Mouse (Mus musculus): ENCODE results near the gene Gal3st3. TPM values are rescaled to one million over a fixed set of nuclear protein-coding genes. Genes with fewer than 3 reads are reported as not detected.

The Gal3st3 gene
- polyA plus RNA-seq, 1 experiment from 2014 or later, result 6.4 TPM

DNA sequence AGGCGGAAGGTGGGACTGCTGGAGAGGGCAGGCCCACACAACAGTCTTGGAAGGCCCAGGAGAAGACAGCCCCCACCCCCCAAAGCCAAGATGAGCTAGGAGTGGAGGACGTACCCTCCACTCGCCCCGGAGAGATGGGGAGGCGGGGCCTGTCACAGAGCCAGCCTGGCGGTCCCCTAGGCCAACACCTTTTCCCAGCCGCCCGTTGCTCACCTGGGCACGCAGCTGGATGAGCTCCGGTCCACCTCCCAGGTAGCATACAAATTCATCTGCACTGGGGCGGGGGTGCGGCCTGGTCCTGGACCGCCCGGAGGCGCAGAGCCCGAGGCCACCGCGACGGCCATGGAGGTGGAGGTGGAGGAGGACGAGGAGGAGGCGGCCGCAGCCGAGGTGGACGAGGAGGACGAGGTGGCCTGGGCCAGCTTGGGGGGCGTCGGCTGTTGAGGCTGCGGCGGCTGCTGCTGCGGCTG lies 25.8 kb upstream of the Gal3st3 start:
- H3K4me3 ChIP-seq (ENCODE audit: control insufficient read depth in 1 of 2, insufficient read depth in 1 of 2, low read depth in 1 of 2, low read length in 2 of 2), result peak overlapping the region; percentile 95 to 97
- H3K4me1 ChIP-seq (ENCODE audit: control insufficient read depth in 2 of 2, insufficient read depth in 2 of 2, low read length in 2 of 2), result peaks cover 7 to 55% of the 10 kb centered on the region in 2 experiments
- no peaks in the 10 kb centered on the region for H3K9me3 ChIP-seq (ENCODE audit: control insufficient read depth, low read length)
- peak overlapping the region; percentile 74 to 92 for H3K27ac ChIP-seq (replicated peaks in 1 of 2; ENCODE audit: control insufficient read depth in 1 of 2, insufficient read depth in 1 of 2, low read depth in 2 of 2, low read length in 2 of 2)
- under 1% methylated on average over 30 of the region's 30 CpGs for WGBS
- peak; percentile 38 for ATAC-seq (ENCODE audit: insufficient number of reproducible peaks, insufficient read depth, low FRiP score, low read depth)
- no peaks in the 10 kb centered on the region for H3K27me3 ChIP-seq (ENCODE audit: control insufficient read depth, insufficient read depth, low read length)
- peak overlapping the region; percentile 92 for H3K9ac ChIP-seq (ENCODE audit: low read length)
- H3K36me3 ChIP-seq (ENCODE audit: control insufficient read depth, insufficient read depth, low read length), result peaks cover 33% of the 10 kb centered on the region
- H3K4me2 ChIP-seq (ENCODE audit: low read length), result peak overlapping the region; percentile 88

DNA sequence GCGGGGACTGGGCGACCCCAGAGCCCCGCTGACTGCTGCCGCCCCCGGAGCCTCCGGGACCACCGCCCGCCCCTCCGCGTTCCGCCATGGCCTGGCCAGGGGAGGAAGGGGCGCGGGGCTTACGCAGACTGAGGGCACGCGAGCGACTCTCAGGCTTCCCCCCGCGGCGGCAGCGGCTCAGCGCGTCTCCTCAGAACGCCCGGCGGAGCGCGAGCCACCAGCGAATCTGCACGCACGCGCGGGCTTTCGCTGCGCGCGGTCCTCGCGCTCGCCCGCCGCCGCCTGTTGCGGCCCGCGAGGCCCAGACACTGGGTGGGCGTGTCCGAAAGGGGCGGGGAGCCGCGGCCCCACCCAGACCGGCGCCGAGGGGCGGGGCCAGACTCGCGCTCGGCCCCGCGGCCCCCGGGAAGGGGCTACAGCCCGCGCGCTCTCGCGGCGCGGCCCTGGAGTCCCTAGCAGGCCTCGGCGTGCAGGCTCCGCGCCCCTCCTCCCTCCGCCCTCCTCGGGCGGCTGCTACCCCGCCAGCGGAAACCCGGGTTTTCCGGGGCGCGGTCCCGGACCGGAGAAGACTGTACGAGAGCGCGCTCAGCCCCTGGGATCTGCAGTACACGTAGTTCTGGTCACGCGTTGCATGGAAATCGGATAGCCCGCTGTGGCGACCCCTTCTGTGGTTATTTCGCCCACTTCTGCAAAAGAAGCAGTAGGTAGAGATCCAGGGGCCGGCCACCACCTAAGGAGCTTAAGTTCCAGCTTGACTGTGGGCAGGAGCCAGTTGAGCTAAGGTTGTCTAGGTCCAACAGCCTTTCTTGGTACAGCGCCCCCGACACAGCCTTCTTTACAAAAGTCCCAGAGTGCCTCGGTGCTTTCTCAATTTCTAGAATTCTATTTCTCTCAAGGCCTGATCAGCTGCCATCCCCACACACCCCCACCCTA lies 25.1 kb upstream of the Gal3st3 start, which contains the start of gene Pacs1:
TSS of gene Pacs1 (minus strand) at position 319 of the 933 bp plus-strand sequence.
- Histone ChIP-seq H3K9ac (ENCODE audit: low read length) (peak within 1 kb of the TSS; percentile 92), H3K4me2 (ENCODE audit: low read length) (peak within 1 kb of the TSS; percentile 88), H3K27me3 (ENCODE audit: control insufficient read depth, insufficient read depth, low read length) (no peaks in the 10 kb centered on the region), H3K4me1 (ENCODE audit: control insufficient read depth in 2 of 2, insufficient read depth in 2 of 2, low read length in 2 of 2) (peaks cover 7 to 48% of the 10 kb centered on the region in 2 experiments), H3K36me3 (ENCODE audit: control insufficient read depth, insufficient read depth, low read length) (peaks cover 40% of the 10 kb centered on the region), H3K27ac (replicated peaks in 1 of 2; ENCODE audit: control insufficient read depth in 1 of 2, insufficient read depth in 1 of 2, low read depth in 2 of 2, low read length in 2 of 2) (peak within 1 kb of the TSS; percentile 78 to 92), H3K9me3 (ENCODE audit: control insufficient read depth, low read length) (no peaks in the 10 kb centered on the region), H3K4me3 (ENCODE audit: control insufficient read depth in 1 of 2, insufficient read depth in 1 of 2, low read depth in 1 of 2, low read length in 2 of 2) (peak within 1 kb of the TSS; percentile 95 to 97)
- WGBS, result under 1% methylated on average over 77 of the region's 97 CpGs
- peak; percentile 95 for ATAC-seq (ENCODE audit: insufficient number of reproducible peaks, insufficient read depth, low FRiP score, low read depth)

DNA sequence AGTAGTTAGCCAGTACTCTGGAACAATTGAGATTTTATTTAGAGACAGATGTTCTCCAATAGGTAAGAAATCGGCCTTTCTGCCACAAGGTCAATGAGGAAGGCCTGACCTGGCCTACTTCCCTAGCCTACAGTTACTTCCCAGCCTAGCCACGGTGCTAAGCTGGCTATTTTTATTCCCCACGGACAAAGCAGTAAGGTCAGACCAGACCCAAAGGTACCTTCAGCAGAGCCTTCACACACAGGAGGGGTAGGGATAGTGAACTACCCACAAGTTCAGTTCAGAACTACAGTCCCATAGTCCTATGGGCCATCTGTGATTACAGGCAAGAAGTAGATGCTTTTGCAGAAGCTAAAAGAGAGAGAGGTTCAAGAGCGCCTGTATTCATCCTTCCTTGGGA lies 24.2 kb upstream of the Gal3st3 start:
- H3K27me3 ChIP-seq (ENCODE audit: control insufficient read depth, insufficient read depth, low read length), result no peaks in the 10 kb centered on the region
- H3K4me3 ChIP-seq (ENCODE audit: control insufficient read depth in 1 of 2, insufficient read depth in 1 of 2, low read depth in 1 of 2, low read length in 2 of 2), result no peak overlapping the region
- H3K36me3 ChIP-seq (ENCODE audit: control insufficient read depth, insufficient read depth, low read length), result peaks cover 49% of the 10 kb centered on the region
- ATAC-seq (ENCODE audit: insufficient number of reproducible peaks, insufficient read depth, low FRiP score, low read depth), result no peak
- peak overlapping the region; percentile 88 for H3K4me2 ChIP-seq (ENCODE audit: low read length)
- peaks cover 7 to 41% of the 10 kb centered on the region in 2 experiments for H3K4me1 ChIP-seq (ENCODE audit: control insufficient read depth in 2 of 2, insufficient read depth in 2 of 2, low read length in 2 of 2)
- H3K9ac ChIP-seq (ENCODE audit: low read length), result peak overlapping the region; percentile 92; the same call in 1 of the 2 replicates
- 38% methylated on average over 4 of the region's 4 CpGs for WGBS
- H3K9me3 ChIP-seq (ENCODE audit: control insufficient read depth, low read length), result no peaks in the 10 kb centered on the region
- H3K27ac ChIP-seq (replicated peaks in 1 of 2; ENCODE audit: control insufficient read depth in 1 of 2, insufficient read depth in 1 of 2, low read depth in 2 of 2, low read length in 2 of 2), result peak overlapping the region; percentile 78 to 92

DNA sequence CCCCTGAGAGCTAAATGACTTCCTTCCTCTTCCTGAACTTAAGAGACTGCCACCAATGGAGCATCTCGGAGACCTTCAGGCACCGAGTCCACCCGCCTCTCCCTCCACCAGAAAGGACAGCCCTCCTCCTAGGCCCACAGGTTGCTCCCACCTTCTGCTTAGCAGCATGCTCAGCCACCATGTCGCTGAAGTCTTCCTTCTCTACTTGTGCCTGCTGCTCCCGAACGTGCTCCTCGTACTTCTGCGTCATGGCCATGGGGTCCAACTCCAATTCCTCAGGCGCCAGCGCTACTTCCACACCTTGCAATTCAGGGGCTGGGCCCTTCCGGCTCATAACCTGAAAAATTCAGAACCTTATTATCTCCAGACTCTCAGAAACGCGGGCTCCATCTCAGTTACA lies 23.5 kb upstream of the Gal3st3 start:
- 89% methylated on average over 11 of the region's 13 CpGs for WGBS
- Histone ChIP-seq H3K4me3 (ENCODE audit: control insufficient read depth in 1 of 2, insufficient read depth in 1 of 2, low read depth in 1 of 2, low read length in 2 of 2) (no peak overlapping the region), H3K4me2 (ENCODE audit: low read length) (no peak overlapping the region), H3K9ac (ENCODE audit: low read length) (no peak overlapping the region), H3K9me3 (ENCODE audit: control insufficient read depth, low read length) (no peaks in the 10 kb centered on the region), H3K36me3 (ENCODE audit: control insufficient read depth, insufficient read depth, low read length) (peaks cover 56% of the 10 kb centered on the region), H3K4me1 (ENCODE audit: control insufficient read depth in 2 of 2, insufficient read depth in 2 of 2, low read length in 2 of 2) (peaks cover 7 to 35% of the 10 kb centered on the region in 2 experiments), H3K27ac (replicated peaks in 1 of 2; ENCODE audit: control insufficient read depth in 1 of 2, insufficient read depth in 1 of 2, low read depth in 2 of 2, low read length in 2 of 2) (peak overlapping the region in 1 of 2 experiments; percentile 92; a peak in 2 of 4 replicates), H3K27me3 (ENCODE audit: control insufficient read depth, insufficient read depth, low read length) (no peaks in the 10 kb centered on the region)
- ATAC-seq (ENCODE audit: insufficient number of reproducible peaks, insufficient read depth, low FRiP score, low read depth), result no peak

DNA sequence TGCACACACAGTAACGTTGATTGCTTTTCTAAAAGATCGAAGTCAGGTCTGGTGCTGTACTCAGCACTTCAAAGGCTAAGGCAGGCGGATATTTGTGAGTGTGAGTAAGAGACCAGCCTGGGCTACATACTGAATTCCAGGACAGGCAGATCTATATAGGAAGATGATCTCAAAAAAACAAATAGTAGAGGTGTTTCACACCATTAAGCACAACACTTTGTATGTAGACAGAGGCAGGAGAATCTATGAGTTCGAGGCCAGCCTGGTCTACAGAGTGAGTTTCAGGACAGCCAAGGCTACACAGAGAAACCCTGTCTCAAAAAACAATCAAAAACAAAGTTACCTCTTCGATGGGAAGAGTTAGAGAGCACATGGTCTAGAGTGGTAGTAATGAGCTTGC lies 22.4 kb upstream of the Gal3st3 start:
- H3K27me3 ChIP-seq (ENCODE audit: control insufficient read depth, insufficient read depth, low read length), result no peaks in the 10 kb centered on the region
- H3K9ac ChIP-seq (ENCODE audit: low read length), result no peak overlapping the region
- H3K4me2 ChIP-seq (ENCODE audit: low read length), result no peak overlapping the region
- H3K9me3 ChIP-seq (ENCODE audit: control insufficient read depth, low read length), result no peaks in the 10 kb centered on the region
- H3K27ac ChIP-seq (replicated peaks in 1 of 2; ENCODE audit: control insufficient read depth in 1 of 2, insufficient read depth in 1 of 2, low read depth in 2 of 2, low read length in 2 of 2), result no peak overlapping the region
- no peak for ATAC-seq (ENCODE audit: insufficient number of reproducible peaks, insufficient read depth, low FRiP score, low read depth)
- peaks cover 61% of the 10 kb centered on the region for H3K36me3 ChIP-seq (ENCODE audit: control insufficient read depth, insufficient read depth, low read length)
- H3K4me1 ChIP-seq (ENCODE audit: control insufficient read depth in 2 of 2, insufficient read depth in 2 of 2, low read length in 2 of 2), result peaks cover 7 to 26% of the 10 kb centered on the region in 2 experiments
- WGBS, result 90% methylated on average over 5 of the region's 5 CpGs
- no peak overlapping the region for H3K4me3 ChIP-seq (ENCODE audit: control insufficient read depth in 1 of 2, insufficient read depth in 1 of 2, low read depth in 1 of 2, low read length in 2 of 2)

DNA sequence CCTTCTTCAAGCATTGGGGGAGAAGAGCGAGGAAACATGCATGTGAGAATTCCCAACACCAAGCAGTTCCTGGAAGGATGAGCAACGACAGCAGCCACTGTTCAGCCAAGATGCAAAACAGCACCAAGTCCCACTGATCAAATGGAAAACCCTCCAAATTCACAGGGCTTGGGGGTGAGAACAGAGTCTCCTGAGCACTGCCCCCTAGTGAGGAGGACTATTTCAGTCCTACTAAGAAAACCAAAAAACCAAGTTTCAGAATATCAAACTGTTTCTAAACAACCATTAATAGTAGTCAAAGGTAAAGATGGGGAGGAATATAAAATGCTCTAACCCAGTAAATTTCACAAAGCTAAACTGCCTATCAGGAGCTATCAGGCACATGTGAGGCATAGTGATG lies 21.6 kb upstream of the Gal3st3 start:
- 82% methylated on average over 2 of the region's 2 CpGs for WGBS
- ATAC-seq (ENCODE audit: insufficient number of reproducible peaks, insufficient read depth, low FRiP score, low read depth), result no peak
- no peak overlapping the region for H3K9ac ChIP-seq (ENCODE audit: low read length)
- no peak overlapping the region for H3K27ac ChIP-seq (replicated peaks in 1 of 2; ENCODE audit: control insufficient read depth in 1 of 2, insufficient read depth in 1 of 2, low read depth in 2 of 2, low read length in 2 of 2)
- peaks cover 69% of the 10 kb centered on the region for H3K36me3 ChIP-seq (ENCODE audit: control insufficient read depth, insufficient read depth, low read length)
- H3K4me3 ChIP-seq (ENCODE audit: control insufficient read depth in 1 of 2, insufficient read depth in 1 of 2, low read depth in 1 of 2, low read length in 2 of 2), result no peak overlapping the region
- no peaks in the 10 kb centered on the region for H3K27me3 ChIP-seq (ENCODE audit: control insufficient read depth, insufficient read depth, low read length)
- H3K4me2 ChIP-seq (ENCODE audit: low read length), result no peak overlapping the region
- H3K4me1 ChIP-seq (ENCODE audit: control insufficient read depth in 2 of 2, insufficient read depth in 2 of 2, low read length in 2 of 2), result peaks cover 7 to 18% of the 10 kb centered on the region in 2 experiments
- H3K9me3 ChIP-seq (ENCODE audit: control insufficient read depth, low read length), result no peaks in the 10 kb centered on the region

DNA sequence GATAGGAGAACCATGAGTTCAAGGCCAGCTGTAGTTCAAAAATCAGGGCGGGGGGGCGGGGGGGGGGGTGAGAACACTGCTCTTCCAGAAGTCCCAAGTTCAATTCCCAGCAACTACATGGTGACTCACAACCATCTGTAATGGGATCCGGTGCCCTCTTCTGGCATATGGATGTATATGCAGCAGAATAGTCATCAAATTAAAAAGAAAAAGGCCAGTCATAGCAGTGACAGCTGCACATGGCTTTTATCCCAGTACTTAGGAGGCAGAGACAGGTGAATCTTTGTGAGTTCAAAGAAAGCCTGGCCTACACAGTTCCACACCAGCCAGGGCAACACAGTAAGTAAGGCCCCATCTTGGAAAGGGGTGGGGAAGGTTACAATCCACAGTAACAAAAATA lies 21.0 kb upstream of the Gal3st3 start:
- H3K27me3 ChIP-seq (ENCODE audit: control insufficient read depth, insufficient read depth, low read length), result no peaks in the 10 kb centered on the region
- no peak overlapping the region for H3K4me2 ChIP-seq (ENCODE audit: low read length)
- no peak overlapping the region for H3K27ac ChIP-seq (replicated peaks in 1 of 2; ENCODE audit: control insufficient read depth in 1 of 2, insufficient read depth in 1 of 2, low read depth in 2 of 2, low read length in 2 of 2)
- peaks cover 75% of the 10 kb centered on the region for H3K36me3 ChIP-seq (ENCODE audit: control insufficient read depth, insufficient read depth, low read length)
- WGBS, result 88% methylated on average over 3 of the region's 3 CpGs
- no peak for ATAC-seq (ENCODE audit: insufficient number of reproducible peaks, insufficient read depth, low FRiP score, low read depth)
- H3K4me3 ChIP-seq (ENCODE audit: control insufficient read depth in 1 of 2, insufficient read depth in 1 of 2, low read depth in 1 of 2, low read length in 2 of 2), result no peak overlapping the region
- peaks cover 5 to 12% of the 10 kb centered on the region in 2 experiments for H3K4me1 ChIP-seq (ENCODE audit: control insufficient read depth in 2 of 2, insufficient read depth in 2 of 2, low read length in 2 of 2)
- H3K9ac ChIP-seq (ENCODE audit: low read length), result no peak overlapping the region
- H3K9me3 ChIP-seq (ENCODE audit: control insufficient read depth, low read length), result no peaks in the 10 kb centered on the region
